Mouse (Mus musculus): ENCODE results near the gene Ece2. TPM values are rescaled to one million over a fixed set of nuclear protein-coding genes. Genes with fewer than 3 reads are reported as not detected.

Ece2 gene
- polyA plus RNA-seq, 1 experiment from 2014 or later = 0.14 TPM

DNA sequence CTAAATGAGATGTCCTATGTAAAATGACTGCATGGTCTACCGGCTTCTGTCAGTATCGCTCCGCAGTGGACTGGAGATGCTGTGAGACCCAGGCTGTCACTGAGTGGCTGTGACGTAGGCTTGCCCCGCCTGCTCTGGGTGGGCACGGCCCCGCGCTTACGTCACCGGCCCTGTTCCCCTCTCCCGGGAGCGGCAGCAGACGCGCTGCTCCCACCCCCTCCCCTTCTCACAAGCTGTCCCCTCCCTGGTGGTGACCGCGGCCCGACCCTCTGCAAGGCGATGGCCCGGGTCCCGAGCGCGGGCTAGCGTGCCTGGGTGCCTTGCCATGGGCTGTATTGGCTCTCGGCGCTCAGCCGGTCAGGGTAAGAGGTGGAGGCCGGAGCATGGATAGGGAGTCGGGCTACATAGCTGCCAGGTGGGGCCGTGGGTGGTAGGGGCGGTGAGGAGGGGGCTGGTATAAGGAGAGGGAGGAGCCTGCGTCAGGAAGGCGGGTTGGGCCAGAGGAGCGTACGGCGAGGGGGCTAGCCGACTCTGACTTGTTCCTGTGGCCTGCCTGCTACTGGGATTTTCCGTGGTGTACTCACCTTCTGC lies 63.6 kb downstream of the Ece2 start, which contains the start of gene Fam131a:
Fam131a (plus strand) TSS at position 131 of the 591 bp plus-strand sequence.
- Histone ChIP-seq H3K4me2 (ENCODE audit: low read depth, low read length) (peak within 1 kb of the TSS; percentile 94), H3K27me3 (ENCODE audit: insufficient read depth, low read length) (peaks cover 20% of the 10 kb centered on the region), H3K4me3 (ENCODE audit: low read depth, low read length) (peak within 1 kb of the TSS; percentile 68), H3K9me3 (ENCODE audit: low read length) (no peaks in the 10 kb centered on the region), H3K36me3 (replicated peaks; ENCODE audit: insufficient read depth, low read length) (peaks cover 39% of the 10 kb centered on the region), H3K9ac (replicated peaks) (peak within 1 kb of the TSS; percentile 77), H3K4me1 (ENCODE audit: insufficient read depth) (peaks cover 27% of the 10 kb centered on the region), H3K27ac (ENCODE audit: low read depth) (peak within 1 kb of the TSS; percentile 64)
- WGBS (ENCODE audit: insufficient replicate concordance) = 1% methylated on average over 37 of the region's 37 CpGs
- ATAC-seq (peak; percentile 85), DNase-seq (peak; percentile 88)
- TF ChIP-seq CTCF (IDR thresholded peaks at IDR 0.05; ENCODE audit: low read depth) (no peak), EP300 (IDR thresholded peaks at IDR 0.05; ENCODE audit: low read depth) (no peak)

GRCm38 (mm10) chr16:20694781-20695180 lies 65.2 kb downstream of the Ece2 start:
- Histone ChIP-seq H3K9me3 (ENCODE audit: low read length) (no peaks in the 10 kb centered on the region), H3K4me1 (ENCODE audit: insufficient read depth) (peaks cover 27% of the 10 kb centered on the region), H3K4me2 (ENCODE audit: low read depth, low read length) (no peak overlapping the region), H3K36me3 (replicated peaks; ENCODE audit: insufficient read depth, low read length) (peaks cover 23% of the 10 kb centered on the region), H3K4me3 (ENCODE audit: low read depth, low read length) (no peak overlapping the region), H3K27ac (ENCODE audit: low read depth) (no peak overlapping the region), H3K27me3 (ENCODE audit: insufficient read depth, low read length) (peaks cover 20% of the 10 kb centered on the region), H3K9ac (replicated peaks) (no peak overlapping the region)
- DNase-seq (no peak), ATAC-seq (no peak)
- TF ChIP-seq CTCF (IDR thresholded peaks at IDR 0.05; ENCODE audit: low read depth) = no peak
- TF ChIP-seq EP300 (IDR thresholded peaks at IDR 0.05; ENCODE audit: low read depth) = no peak
- WGBS (ENCODE audit: insufficient replicate concordance) = 60% methylated on average over 8 of the region's 8 CpGs

GRCm38 (mm10) chr16:20695622-20696323 lies 66.1 kb downstream of the Ece2 start:
- no peak overlapping the region for H3K27ac ChIP-seq (ENCODE audit: low read depth)
- H3K27me3 ChIP-seq (ENCODE audit: insufficient read depth, low read length) = peaks cover 20% of the 10 kb centered on the region
- peaks cover 15% of the 10 kb centered on the region for H3K36me3 ChIP-seq (replicated peaks; ENCODE audit: insufficient read depth, low read length)
- peak overlapping the region; percentile 57 for H3K4me2 ChIP-seq (ENCODE audit: low read depth, low read length)
- 6% methylated on average over 45 of the region's 46 CpGs for WGBS (ENCODE audit: insufficient replicate concordance)
- no peaks in the 10 kb centered on the region for H3K9me3 ChIP-seq (ENCODE audit: low read length)
- ATAC-seq (peak; percentile 45), DNase-seq (peak; percentile 76)
- peaks cover 27% of the 10 kb centered on the region for H3K4me1 ChIP-seq (ENCODE audit: insufficient read depth)
- peak overlapping the region; percentile 38; the same call in 1 of the 2 replicates for H3K9ac ChIP-seq (replicated peaks)
- TF ChIP-seq CTCF (IDR thresholded peaks at IDR 0.05; ENCODE audit: low read depth) (no peak), EP300 (IDR thresholded peaks at IDR 0.05; ENCODE audit: low read depth) (no peak)
- H3K4me3 ChIP-seq (ENCODE audit: low read depth, low read length) = peak overlapping the region; percentile 29

MicroRNAs encoded within 50 kb of the gene (microRNA counts, 519-probe panel; counts per million panel counts)
- microRNA mmu-miR-1224 = 6,331 counts per million, percentile 75 among the panel's probes with 10 or more counts

Small RNAs within 50 kb of the gene (microRNA-seq; reads per million reads assigned to microRNA genes)
- not detected for gene Mir1224

Other genes with a start within 250 kb of the Ece2 start
- 9.0 and 9.5 TPM in 2 replicates for gene Abcc5, start 203.4 kb upstream of the Ece2 start, polyA plus RNA-seq (2015; fragmentation: Nextera tagmentation; extraction: Ambion mirVana)
- 25.3 and 26.1 TPM in 2 replicates for gene Eif2b5, start 131.0 kb upstream of the Ece2 start, polyA plus RNA-seq (2015; fragmentation: Nextera tagmentation; extraction: Ambion mirVana)
- gene Dvl3, start 112.8 kb upstream of the Ece2 start, polyA plus RNA-seq (2015; fragmentation: Nextera tagmentation; extraction: Ambion mirVana) = 3.0 and 3.5 TPM in 2 replicates
- 288 and 308 TPM in 2 replicates for gene Ap2m1, start 94.3 kb upstream of the Ece2 start, polyA plus RNA-seq (2015; fragmentation: Nextera tagmentation; extraction: Ambion mirVana)
- gene Abcf3, start 81.3 kb upstream of the Ece2 start, polyA plus RNA-seq (2015; fragmentation: Nextera tagmentation; extraction: Ambion mirVana) = 18.0 and 19.8 TPM in 2 replicates
- not detected in 2 replicates for gene Vwa5b2, start 40.4 kb upstream of the Ece2 start, polyA plus RNA-seq (2015; fragmentation: Nextera tagmentation; extraction: Ambion mirVana)
- 20.4 and 23.3 TPM in 2 replicates for gene Eef1akmt4, start 18.2 kb upstream of the Ece2 start, polyA plus RNA-seq (2015; fragmentation: Nextera tagmentation; extraction: Ambion mirVana)
- gene Gm49333, start 18.2 kb upstream of the Ece2 start, polyA plus RNA-seq (2015; fragmentation: Nextera tagmentation; extraction: Ambion mirVana) = not detected in 2 replicates
- 18.6 and 19.0 TPM in 2 replicates for gene Alg3, start 18.1 kb upstream of the Ece2 start, polyA plus RNA-seq (2015; fragmentation: Nextera tagmentation; extraction: Ambion mirVana)
- gene Camk2n2, start 8.5 kb upstream of the Ece2 start, polyA plus RNA-seq (2015; fragmentation: Nextera tagmentation; extraction: Ambion mirVana) = 0.11 and 0.13 TPM in 2 replicates
- gene Psmd2, start 21.8 kb downstream of the Ece2 start, polyA plus RNA-seq (2015; fragmentation: Nextera tagmentation; extraction: Ambion mirVana) = 97.0 and 110 TPM in 2 replicates
- gene Eif4g1, start 38.5 kb downstream of the Ece2 start, polyA plus RNA-seq (2015; fragmentation: Nextera tagmentation; extraction: Ambion mirVana) = 65.6 and 70.9 TPM in 2 replicates
- gene Fam131a, start 63.4 kb downstream of the Ece2 start, polyA plus RNA-seq (2015; fragmentation: Nextera tagmentation; extraction: Ambion mirVana) = 0.88 and 1.4 TPM in 2 replicates
- gene Polr2h, start 87.8 kb downstream of the Ece2 start, polyA plus RNA-seq (2015; fragmentation: Nextera tagmentation; extraction: Ambion mirVana) = 25.1 and 27.5 TPM in 2 replicates
- gene Clcn2, start 87.9 kb downstream of the Ece2 start, polyA plus RNA-seq (2015; fragmentation: Nextera tagmentation; extraction: Ambion mirVana) = 3.6 and 4.7 TPM in 2 replicates
- gene Chrd, start 103.3 kb downstream of the Ece2 start, polyA plus RNA-seq (2015; fragmentation: Nextera tagmentation; extraction: Ambion mirVana) = 0.34 and 0.45 TPM in 2 replicates
- 8.6 and 8.9 TPM in 2 replicates for gene Thpo, start 104.7 kb downstream of the Ece2 start, polyA plus RNA-seq (2015; fragmentation: Nextera tagmentation; extraction: Ambion mirVana)

All from liver, postnatal 0 days (tissue).